Mouse (Mus musculus) cortical plate, adult 2 months (tissue): ENCODE measurements at regions not wholly inside any gene's neighbourhood (a gene's known extent, or its start where the extent isn't known, plus 50 kb on each side); places are given as distances from the start of the nearest gene placed in this dataset.

Experiments
- CTCF ChIP-seq: fragments of 200-500 bp; IDR thresholded peaks from 2 replicates; pipeline ENCODE4 v1.5.1; 2011; ENCODE audit warnings: mild to moderate bottlenecking, control low read depth, low read length; ENCODE audit not compliant: insufficient read depth; ENCODE audit errors: extremely low read depth
- POLR2A ChIP-seq: fragments of 200-500 bp; IDR thresholded peaks from 2 replicates; pipeline ENCODE4 v1.6.1; 2011; ENCODE audit warnings: mild to moderate bottlenecking, low read length, control low read depth; ENCODE audit not compliant: insufficient read depth; ENCODE audit errors: extremely low read depth

DNA sequence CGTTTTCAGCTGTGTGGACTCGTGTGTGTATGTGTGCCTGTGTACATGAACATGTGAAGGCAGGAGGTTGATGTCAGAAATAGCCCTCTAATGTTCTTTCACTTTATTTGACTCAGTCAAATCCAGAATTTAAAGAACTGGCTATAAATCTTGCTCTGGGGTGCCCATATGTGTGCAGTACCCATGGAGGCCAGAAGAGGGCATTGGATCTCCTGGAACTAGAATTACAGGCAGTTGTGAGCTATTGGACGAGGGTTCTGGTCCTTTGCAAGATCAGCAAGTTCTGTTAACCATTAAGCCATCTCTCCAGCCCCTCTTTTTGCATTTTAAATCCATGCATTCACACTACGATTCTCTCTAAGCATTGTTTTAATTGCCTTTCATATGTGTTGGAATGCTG, 314.6 kb upstream of the Tgfbr2 start:
- TF ChIP-seq CTCF (peak; percentile 35), POLR2A (no peak)
